ENCODE assay signal across 19 mouse cellular contexts in the genomic region with DNA sequence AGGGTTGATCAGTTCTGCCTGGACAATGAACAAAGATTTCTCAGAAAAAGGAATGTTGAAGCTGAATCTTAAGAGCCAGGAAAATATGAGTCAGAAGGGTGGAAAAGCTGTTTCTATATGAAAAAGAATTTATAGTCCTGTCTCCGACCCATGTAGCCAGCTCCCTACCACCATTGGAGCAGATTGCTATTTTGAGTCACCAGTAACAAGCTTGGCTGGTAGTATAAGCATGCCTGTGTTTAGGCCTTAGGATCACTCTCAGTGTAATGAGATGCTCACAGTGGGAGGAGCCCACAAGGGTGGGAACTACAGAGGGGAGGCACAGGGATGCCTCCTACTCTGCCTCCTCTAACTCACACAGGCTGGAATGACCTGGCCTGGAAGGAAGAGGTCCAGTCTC. TPM values are rescaled to one million over a fixed set of nuclear protein-coding genes. Genes with fewer than 3 reads are reported as not detected.
DNase-seq lines count a peak whose midpoint lies in the region; ATAC-seq and TF ChIP-seq lines count a peak whose summit lies in the region.
"Had no signal": no experiment of that assay in that cellular context is flagged by ENCODE, and none has a peak within 500 bp of the region (broad histone marks: within the 10 kb centered on the region; RNA-seq: fewer than 3 reads in every experiment).

No protein-coding gene starts in this region.

- WGBS in heart, adult 2 months, result 73% methylated on average over 1 of the region's 1 CpGs
- 67% methylated on average over 1 of the region's 1 CpGs for WGBS in stomach, postnatal 0 days

- H3K4me2 ChIP-seq in stomach, postnatal 0 days (replicated peaks; ENCODE audit: low read depth), result no peak overlapping the region
- H3K4me2 ChIP-seq: embryonic facial prominence, embryonic 13.5 days; forebrain, embryonic 12.5 days; heart, embryonic 13.5 days; hindbrain, embryonic 15.5 days had no signal

- no peak overlapping the region for H3K9ac ChIP-seq in heart, adult 2 months (ENCODE audit: low read depth, low read length)
- no peak overlapping the region for H3K9ac ChIP-seq in stomach, postnatal 0 days (ENCODE audit: low read length)
- H3K9ac ChIP-seq: embryonic facial prominence, embryonic 13.5 days; forebrain, embryonic 12.5 days; forebrain, postnatal 0 days; heart, embryonic 13.5 days; hindbrain, embryonic 15.5 days had no signal

- H3K9me3 ChIP-seq in stomach, postnatal 0 days (ENCODE audit: control insufficient read depth, low read length), result no peaks in the 10 kb centered on the region
- H3K9me3 ChIP-seq: embryonic facial prominence, embryonic 13.5 days; forebrain, embryonic 12.5 days; heart, embryonic 13.5 days; hindbrain, embryonic 15.5 days had no signal

- no peaks in the 10 kb centered on the region for H3K27me3 ChIP-seq in heart, adult 2 months (ENCODE audit: control insufficient read depth, insufficient read depth, low read length)
- no peaks in the 10 kb centered on the region for H3K27me3 ChIP-seq in stomach, postnatal 0 days (ENCODE audit: control insufficient read depth, insufficient read depth, low read length)
- H3K27me3 ChIP-seq: CH12.LX; embryonic facial prominence, embryonic 13.5 days; forebrain, embryonic 12.5 days; heart, embryonic 13.5 days; hindbrain, embryonic 15.5 days had no signal

- no peak for TF ChIP-seq POLR2A in heart, adult 2 months (IDR thresholded peaks at IDR 0.05; ENCODE audit: insufficient read depth, low read depth, low read length)
- TF ChIP-seq POLR2A in embryonic fibroblast, embryonic 13.5 days (IDR thresholded peaks at IDR 0.05; ENCODE audit: low read depth, low read length), result peak; percentile 72

- H3K27ac ChIP-seq in heart, adult 2 months, result no peak overlapping the region
- H3K27ac ChIP-seq in embryonic fibroblast, embryonic 13.5 days (ENCODE audit: insufficient read depth, low read length), result peak overlapping the region; percentile 98
- H3K27ac ChIP-seq in stomach, postnatal 0 days (replicated peaks), result no peak overlapping the region
- H3K27ac ChIP-seq: embryonic facial prominence, embryonic 13.5 days; forebrain, embryonic 12.5 days; heart, embryonic 13.5 days; hindbrain, embryonic 15.5 days had no signal

- ATAC-seq in stomach, postnatal 0 days (ENCODE audit: low FRiP score, low TSS enrichment), result peak; percentile 40; the same call in 1 of the 2 replicates
- ATAC-seq: forebrain, postnatal 0 days had no signal

- no peak overlapping the region for H3K4me3 ChIP-seq in heart, adult 2 months
- no peak overlapping the region for H3K4me3 ChIP-seq in embryonic fibroblast, embryonic 13.5 days (ENCODE audit: insufficient read depth, low read length)
- H3K4me3 ChIP-seq in stomach, postnatal 0 days (ENCODE audit: low read depth, low read length), result no peak overlapping the region
- H3K4me3 ChIP-seq: embryonic facial prominence, embryonic 13.5 days; forebrain, embryonic 12.5 days; heart, embryonic 13.5 days; hindbrain, embryonic 15.5 days had no signal

- intact Hi-C loops in heart, adult 2 months (cut with DNase I), result no loop called here

- no peak for TF ChIP-seq CTCF in heart, adult 2 months (IDR thresholded peaks at IDR 0.05)
- no peak for TF ChIP-seq CTCF in embryonic fibroblast, embryonic 13.5 days (IDR thresholded peaks at IDR 0.05; ENCODE audit: borderline replicate concordance, insufficient read depth, low read length)
- no peak for TF ChIP-seq CTCF in stomach, postnatal 0 days (IDR thresholded peaks at IDR 0.05; ENCODE audit: low read depth)

- TF ChIP-seq EP300 in heart, adult 2 months (IDR thresholded peaks at IDR 0.05; ENCODE audit: insufficient read depth, low read depth, low read length), result no peak
- no peak for TF ChIP-seq EP300 in stomach, postnatal 0 days (optimal IDR thresholded peaks at IDR 0.05)

- 0 out of 2 replicates have a peak, but pooled peaks cover 2% of the 10 kb centered on the region for H3K4me1 ChIP-seq in heart, adult 2 months (ENCODE audit: control insufficient read depth, insufficient read depth, low read length)
- H3K4me1 ChIP-seq in embryonic fibroblast, embryonic 13.5 days (ENCODE audit: control insufficient read depth, insufficient read depth, low read length), result peaks cover 5% of the 10 kb centered on the region
- no peaks in the 10 kb centered on the region for H3K4me1 ChIP-seq in stomach, postnatal 0 days (replicated peaks; ENCODE audit: control insufficient read depth, insufficient read depth)
- H3K4me1 ChIP-seq: embryonic facial prominence, embryonic 13.5 days; forebrain, embryonic 12.5 days; hindbrain, embryonic 15.5 days had no signal

- peaks cover 2% of the 10 kb centered on the region for H3K36me3 ChIP-seq in heart, adult 2 months (ENCODE audit: control insufficient read depth, insufficient read depth, low read length)
- H3K36me3 ChIP-seq in stomach, postnatal 0 days (ENCODE audit: control insufficient read depth, insufficient read depth, low read length), result peaks cover 37% of the 10 kb centered on the region

- DNase-seq in heart, adult 11 months, result peak; percentile 55
- no peak for DNase-seq in heart, adult 2 months
- peak; percentile 93 for DNase-seq in 3T3-L1 (ENCODE audit: low read depth, low spot score)
- no peak for DNase-seq in stomach, postnatal 0 days (ENCODE audit: low spot score)
- no peak for DNase-seq in cerebellum, adult 8-10 months
- no peak for DNase-seq in yolk sac, embryonic 10.5 days (ENCODE audit: low spot score)
- DNase-seq: adrenal gland, adult 8-10 months; adrenal gland, postnatal 36 days; cerebellum, adult 9-10 months; cerebellum, postnatal 25 days; forebrain, postnatal 0 days; gastrocnemius, postnatal 14 days; heart, postnatal 36 days had no signal

- H3K79me2 ChIP-seq in heart, adult 2 months (replicated peaks; ENCODE audit: control insufficient read depth, insufficient read depth, low read length), result no peaks in the 10 kb centered on the region

RNA-seq across cellular contexts. Expression of gene Dynlrb1, which starts 11.9 kb away (rescaled TPM):
- total RNA-seq in heart, adult 2 months (2021), result 100 to 1,000 TPM; 163 to 165 TPM
- polyA plus RNA-seq in heart, adult 2 months (2012; rRNA removed), result 359 and 543 TPM in 2 replicates
- polyA plus RNA-seq in embryonic fibroblast, embryonic 13.5 days (2011; ENCODE audit: insufficient read length, low read depth, missing spikeins), result 498 and 600 TPM in 2 replicates
- 339 and 341 TPM in 2 replicates for polyA plus RNA-seq in stomach, postnatal 0 days (2015; fragmentation: Nextera tagmentation; extraction: Ambion mirVana)

RNA-seq across cellular contexts. Expression of gene Map1lc3a, which starts 27.9 kb away (rescaled TPM):
- 100 to 1,000 TPM; 713 to 821 TPM for total RNA-seq in heart, adult 2 months (2021)
- polyA plus RNA-seq in heart, adult 2 months (2012; rRNA removed), result 933 and 1,030 TPM in 2 replicates
- polyA plus RNA-seq in embryonic fibroblast, embryonic 13.5 days (2011; ENCODE audit: insufficient read length, low read depth, missing spikeins), result 134 and 137 TPM in 2 replicates
- 249 and 274 TPM in 2 replicates for polyA plus RNA-seq in stomach, postnatal 0 days (2015; fragmentation: Nextera tagmentation; extraction: Ambion mirVana)

Comparison
In these comparisons a context has a peak if more than half of its experiments do, and no peak if none do; other contexts are left out.
1. DNase-seq: peak in heart, adult 11 months (single experiment) and 3T3-L1 (single experiment); none in heart, adult 2 months (0 of 2), stomach, postnatal 0 days (single experiment), cerebellum, adult 8-10 months (single experiment) and yolk sac, embryonic 10.5 days (single experiment).